Mouse (Mus musculus) bone marrow macrophage, adult 2 months (primary cell): ENCODE data around the gene Pcolce2.

Experiments
- CTCF ChIP-seq: IDR thresholded peaks from 2 replicates; pipeline ENCODE4 v1.5.1; 2012; ENCODE audit warnings: low read depth, mild to moderate bottlenecking, low read length, moderate library complexity
- POLR2A ChIP-seq: IDR thresholded peaks from 2 replicates; pipeline ENCODE4 v1.6.1; 2012; ENCODE audit warnings: mild to moderate bottlenecking, low read depth, low read length, borderline replicate concordance

DNA sequence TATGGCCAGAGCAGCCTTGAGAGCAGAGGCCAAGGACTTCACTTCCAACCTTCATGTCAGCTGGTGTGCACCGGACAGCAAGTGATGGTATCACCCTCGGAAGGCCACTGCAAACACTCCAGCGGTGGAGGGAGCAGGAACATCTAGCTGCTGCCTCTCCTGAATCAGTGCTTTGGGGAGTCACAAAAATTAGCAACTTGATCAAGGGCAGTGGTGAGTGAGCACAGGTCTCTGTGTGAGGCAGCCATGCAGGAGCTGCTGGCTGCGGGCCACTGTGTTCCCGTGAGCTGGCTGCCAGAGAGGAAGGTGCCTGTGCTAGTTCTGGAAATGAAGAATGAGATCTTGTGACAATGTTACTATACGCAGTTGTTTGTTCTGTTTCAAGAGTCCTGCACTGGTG lies 16.0 kb downstream of the Pcolce2 start:
- no peak for TF ChIP-seq CTCF
- no peak for TF ChIP-seq POLR2A
